Mouse (Mus musculus) hindbrain, embryonic 12.5 days (tissue): ENCODE results near the gene Akap7. TPM values are rescaled to one million over a fixed set of nuclear protein-coding genes. Genes with fewer than 3 reads are reported as not detected.

Experiments
- ATAC-seq: fragments of 200-750 bp; cut with Nextera tagmentation; 2 replicates; pipeline ENCODE4 v1.8.0; 2017; ENCODE audit warnings: moderate TSS enrichment; ENCODE audit not compliant: low FRiP score
- H3K27ac ChIP-seq: fragments of 300-500 bp; sonication (generic); 2 replicates; pipeline ENCODE4 v1.5.1; 2016; ENCODE audit warnings: mild to moderate bottlenecking
- H3K27me3 ChIP-seq: fragments of 300-500 bp; sonication (generic); 2 replicates; pipeline ENCODE4 v1.6.1; 2016; ENCODE audit warnings: mild to moderate bottlenecking
- H3K36me3 ChIP-seq: fragments of 300-500 bp; sonication (generic); 2 replicates; pipeline ENCODE4 v1.6.1; 2016; ENCODE audit warnings: mild to moderate bottlenecking
- H3K4me1 ChIP-seq: fragments of 300-500 bp; sonication (generic); 2 replicates; pipeline ENCODE4 v1.6.1; 2016
- H3K4me2 ChIP-seq: fragments of 300-500 bp; sonication (generic); replicated peaks from 2 replicates; pipeline ENCODE4 v1.6.1; 2016; ENCODE audit warnings: mild to moderate bottlenecking
- H3K4me3 ChIP-seq: fragments of 300-500 bp; sonication (generic); 2 replicates; pipeline ENCODE4 v1.5.1; 2016; ENCODE audit warnings: mild to moderate bottlenecking
- H3K9ac ChIP-seq: fragments of 300-500 bp; sonication (generic); 2 replicates; pipeline ENCODE4 v1.6.1; 2016; ENCODE audit warnings: mild to moderate bottlenecking, moderate library complexity
- H3K9me3 ChIP-seq: fragments of 300-500 bp; sonication (generic); replicated peaks from 2 replicates; pipeline ENCODE4 v1.6.1; 2016; ENCODE audit warnings: mild to moderate bottlenecking
- WGBS: fragments of 180-500 bp; shearing (Covaris S2); methylation state at CpG from one replicate; pipeline ENCODE4 v1.1.7; 2016; 5-methylcytosine and 5-hydroxymethylcytosine counted together
- polyA plus RNA-seq: library from polyadenylated mRNA; unstranded; fragments of >200 nt; fragmentation: Nextera tagmentation; extraction: Ambion mirVana; gene quantifications from 2 replicates; pipeline ENCODE4 v1.2.1, GENCODE M21; 2016

Gene Akap7
- polyA plus RNA-seq, 1 experiment from 2014 or later: 22.8 TPM

DNA sequence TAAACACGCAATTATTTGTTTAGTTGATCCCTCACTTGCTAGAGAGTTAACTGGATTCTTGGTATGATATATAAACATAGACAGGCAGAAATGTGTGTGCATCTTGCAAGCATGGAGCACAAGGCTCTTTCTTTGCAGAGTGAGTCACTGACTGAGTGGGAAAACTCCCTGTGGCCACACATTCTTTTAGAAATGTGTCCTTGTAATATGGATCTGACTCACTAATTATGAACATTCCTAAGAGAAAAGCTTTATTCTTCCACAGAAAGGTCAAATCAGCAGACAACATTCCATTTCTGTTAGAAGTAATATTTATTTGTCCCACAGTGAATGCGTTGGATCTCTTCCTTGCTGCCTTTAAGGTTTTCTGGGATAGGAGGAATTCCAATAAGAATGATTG is 35.9 kb downstream of the Akap7 start:
- H3K9me3 ChIP-seq: no peaks in the 10 kb centered on the region
- WGBS: 93% methylated on average over 2 of the region's 2 CpGs
- H3K4me2 ChIP-seq: no peak overlapping the region
- no peaks in the 10 kb centered on the region; the same call in 1 of the 2 replicates for H3K36me3 ChIP-seq
- no peaks in the 10 kb centered on the region for H3K27me3 ChIP-seq
- H3K27ac ChIP-seq: no peak overlapping the region
- no peak overlapping the region for H3K4me3 ChIP-seq
- H3K4me1 ChIP-seq: no peaks in the 10 kb centered on the region
- ATAC-seq: no peak
- H3K9ac ChIP-seq: no peak overlapping the region

DNA sequence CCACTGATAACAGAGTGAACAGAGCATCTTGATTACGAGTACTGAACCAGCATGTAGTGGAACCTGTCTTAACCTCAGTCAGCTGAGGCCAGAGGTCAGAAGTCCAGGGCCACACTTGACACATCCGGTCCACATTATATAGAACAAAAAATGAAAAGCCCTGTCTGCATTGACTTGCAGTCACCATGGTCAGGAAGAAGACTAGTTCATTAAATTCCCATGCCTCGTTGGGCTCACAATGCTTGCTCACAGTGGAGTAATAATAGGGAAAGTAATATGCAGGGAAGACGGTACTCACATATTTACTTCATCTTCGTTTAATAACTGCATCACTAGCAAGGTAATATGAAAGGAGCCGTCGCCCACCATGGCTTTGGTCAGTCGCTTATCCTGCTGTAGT is 36.5 kb downstream of the Akap7 start:
- no peak for ATAC-seq
- H3K27me3 ChIP-seq: no peaks in the 10 kb centered on the region
- H3K4me1 ChIP-seq: no peaks in the 10 kb centered on the region
- H3K4me3 ChIP-seq: no peak overlapping the region
- H3K27ac ChIP-seq: no peak overlapping the region
- whole genome bisulfite sequencing: 90% methylated on average over 8 of the region's 8 CpGs
- H3K9ac ChIP-seq: no peak overlapping the region
- no peaks in the 10 kb centered on the region for H3K9me3 ChIP-seq
- no peak overlapping the region for H3K4me2 ChIP-seq
- no peaks in the 10 kb centered on the region; the same call in 1 of the 2 replicates for H3K36me3 ChIP-seq

DNA sequence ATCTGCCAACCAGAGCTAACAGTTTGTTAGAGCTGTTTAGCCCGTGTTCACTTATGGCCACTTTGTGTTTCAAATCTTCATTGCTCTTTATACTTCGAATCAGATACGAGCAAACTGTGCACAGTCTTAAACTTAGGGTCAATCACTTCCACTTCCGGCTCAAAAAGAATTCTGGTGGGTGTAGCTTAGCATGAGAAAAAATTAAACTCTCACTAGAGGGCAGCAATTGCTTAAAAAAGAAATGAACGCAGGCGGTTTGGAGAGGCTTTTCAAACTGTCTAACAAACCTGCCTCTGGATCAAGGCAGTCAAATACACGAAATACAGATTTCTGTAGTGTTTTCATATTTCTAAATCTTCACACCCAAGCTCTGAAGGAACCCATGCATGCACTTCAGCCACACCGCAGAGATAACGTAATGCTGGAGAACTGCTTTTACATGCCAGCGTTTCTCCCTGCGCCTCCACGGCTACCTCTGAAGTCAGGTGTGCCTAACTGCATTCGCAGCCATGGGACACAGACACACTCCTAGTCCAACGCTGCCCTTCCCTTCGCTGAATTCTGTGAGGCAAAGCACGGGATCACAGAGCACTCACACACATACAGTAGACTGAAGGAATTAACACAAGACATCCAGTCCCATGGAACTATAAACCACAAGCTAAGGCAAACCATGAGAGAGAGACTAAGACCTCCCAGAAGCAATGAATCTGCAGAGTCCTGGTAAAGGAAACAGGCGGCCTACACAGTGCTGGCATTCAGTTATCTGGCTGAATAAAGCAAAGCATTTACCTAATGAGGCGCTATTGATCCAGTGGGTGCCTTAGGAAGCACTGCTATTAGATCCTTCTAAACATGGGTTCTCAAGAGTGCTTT is 39.0 kb downstream of the Akap7 start:
- no peak overlapping the region for H3K4me2 ChIP-seq
- ATAC-seq: peak; percentile 67
- H3K27me3 ChIP-seq: no peaks in the 10 kb centered on the region
- H3K4me1 ChIP-seq: no peaks in the 10 kb centered on the region
- H3K36me3 ChIP-seq: no peaks in the 10 kb centered on the region; the same call in 1 of the 2 replicates
- 58% methylated on average over 18 of the region's 18 CpGs for WGBS
- H3K4me3 ChIP-seq: no peak overlapping the region
- no peaks in the 10 kb centered on the region for H3K9me3 ChIP-seq
- H3K9ac ChIP-seq: no peak overlapping the region
- no peak overlapping the region for H3K27ac ChIP-seq

DNA sequence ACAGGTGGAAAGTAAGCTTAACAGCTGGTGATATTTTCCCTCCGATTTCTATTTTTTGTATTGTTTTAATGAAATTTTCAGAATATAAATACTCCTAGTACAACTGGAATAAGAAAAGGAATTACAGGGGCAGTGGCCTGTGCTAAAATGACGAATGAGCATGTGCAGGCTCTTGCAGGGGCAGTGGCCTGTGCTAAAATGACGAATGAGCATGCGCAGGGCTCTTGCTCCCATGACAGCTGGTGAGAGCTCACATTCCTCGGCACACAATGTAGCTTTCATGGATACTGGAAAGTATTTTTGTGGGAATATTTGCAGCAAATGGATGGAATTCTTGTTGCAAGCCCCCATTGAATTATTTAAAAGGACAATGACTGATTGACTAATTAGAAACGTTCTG is 46.5 kb downstream of the Akap7 start:
- peak; percentile 80 for ATAC-seq
- Histone ChIP-seq H3K9me3 (no peaks in the 10 kb centered on the region), H3K9ac (no peak overlapping the region), H3K36me3 (no peaks in the 10 kb centered on the region), H3K4me3 (no peak overlapping the region), H3K4me1 (0 out of 2 replicates have a peak, but pooled peaks cover 2% of the 10 kb centered on the region), H3K4me2 (no peak overlapping the region), H3K27me3 (no peaks in the 10 kb centered on the region), H3K27ac (no peak overlapping the region)
- WGBS: 45% methylated on average over 6 of the region's 6 CpGs

DNA sequence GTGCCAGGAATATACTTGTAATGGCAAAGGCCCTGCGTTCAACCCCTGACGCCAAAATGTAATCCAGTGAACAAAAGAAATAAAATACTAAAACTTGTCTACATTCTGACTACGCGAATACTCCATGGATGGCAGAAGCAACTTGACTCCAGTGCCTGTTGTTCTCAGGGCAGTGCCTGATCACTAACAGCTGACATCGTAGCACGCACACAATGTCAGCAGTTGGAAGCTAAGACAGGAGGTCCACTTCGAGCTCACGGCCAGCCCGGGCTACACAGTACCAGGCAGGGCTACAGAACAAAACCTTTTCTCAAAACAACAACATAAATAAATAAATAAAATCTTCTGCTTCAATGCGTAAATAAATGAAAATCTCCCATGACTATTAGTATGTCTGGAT is 46.9 kb downstream of the Akap7 start:
- H3K9me3 ChIP-seq: no peaks in the 10 kb centered on the region
- H3K4me3 ChIP-seq: no peak overlapping the region
- H3K27ac ChIP-seq: no peak overlapping the region
- no peak overlapping the region for H3K4me2 ChIP-seq
- ATAC-seq: no peak
- no peaks in the 10 kb centered on the region for H3K27me3 ChIP-seq
- no peaks in the 10 kb centered on the region for H3K36me3 ChIP-seq
- 0 out of 2 replicates have a peak, but pooled peaks cover 2% of the 10 kb centered on the region for H3K4me1 ChIP-seq
- WGBS: 83% methylated on average over 10 of the region's 10 CpGs
- no peak overlapping the region for H3K9ac ChIP-seq

DNA sequence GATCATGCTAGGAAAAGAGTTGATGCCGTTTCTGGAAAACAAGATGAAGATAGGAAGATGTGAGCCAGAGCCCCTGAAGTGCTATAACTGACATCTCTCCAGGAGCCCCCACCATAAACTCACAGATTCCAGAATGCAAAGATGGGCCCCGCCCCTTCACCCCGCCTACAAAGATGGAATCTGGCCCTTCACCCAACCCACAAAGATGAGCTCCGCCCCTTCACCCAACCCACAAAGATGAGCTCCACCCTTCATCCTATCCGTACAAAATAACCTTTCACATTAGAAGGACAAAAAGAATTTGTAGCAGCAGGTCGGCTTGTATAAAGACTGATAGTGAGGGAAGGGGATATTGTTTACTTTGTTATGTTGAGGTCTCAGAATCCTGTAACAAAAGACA is 49.5 kb downstream of the Akap7 start:
- no peaks in the 10 kb centered on the region for H3K9me3 ChIP-seq
- 0 out of 2 replicates have a peak, but pooled peaks cover 2% of the 10 kb centered on the region for H3K4me1 ChIP-seq
- no peaks in the 10 kb centered on the region for H3K27me3 ChIP-seq
- no peak overlapping the region for H3K27ac ChIP-seq
- ATAC-seq: no peak
- H3K9ac ChIP-seq: no peak overlapping the region
- no peaks in the 10 kb centered on the region for H3K36me3 ChIP-seq
- H3K4me3 ChIP-seq: no peak overlapping the region
- 87% methylated on average over 6 of the region's 6 CpGs for WGBS
- H3K4me2 ChIP-seq: no peak overlapping the region

DNA sequence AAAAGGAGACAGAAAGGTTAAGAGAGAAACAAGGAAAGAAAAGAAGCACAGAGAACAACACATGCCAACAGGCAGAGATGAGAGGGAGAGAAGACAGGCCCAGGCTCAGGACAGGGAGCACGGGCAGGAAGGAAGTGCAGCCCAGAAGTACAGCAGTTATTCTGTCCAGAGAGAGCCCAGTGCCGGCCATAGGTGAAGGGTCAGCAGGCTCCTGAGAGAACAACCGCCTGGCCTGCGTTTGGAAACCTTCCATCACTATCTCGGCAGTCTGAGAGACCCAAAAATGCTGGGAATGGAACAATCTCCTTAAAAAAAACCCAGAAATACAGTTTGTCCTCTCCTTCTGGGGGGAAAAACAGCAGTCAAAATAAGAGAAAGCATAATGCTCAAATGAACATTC is 50.2 kb downstream of the Akap7 start:
- Histone ChIP-seq H3K27ac (no peak overlapping the region), H3K9me3 (no peaks in the 10 kb centered on the region), H3K4me2 (no peak overlapping the region), H3K4me1 (0 out of 2 replicates have a peak, but pooled peaks cover 2% of the 10 kb centered on the region), H3K27me3 (no peaks in the 10 kb centered on the region), H3K4me3 (no peak overlapping the region), H3K36me3 (no peaks in the 10 kb centered on the region), H3K9ac (no peak overlapping the region)
- 64% methylated on average over 5 of the region's 5 CpGs for WGBS
- ATAC-seq: no peak

DNA sequence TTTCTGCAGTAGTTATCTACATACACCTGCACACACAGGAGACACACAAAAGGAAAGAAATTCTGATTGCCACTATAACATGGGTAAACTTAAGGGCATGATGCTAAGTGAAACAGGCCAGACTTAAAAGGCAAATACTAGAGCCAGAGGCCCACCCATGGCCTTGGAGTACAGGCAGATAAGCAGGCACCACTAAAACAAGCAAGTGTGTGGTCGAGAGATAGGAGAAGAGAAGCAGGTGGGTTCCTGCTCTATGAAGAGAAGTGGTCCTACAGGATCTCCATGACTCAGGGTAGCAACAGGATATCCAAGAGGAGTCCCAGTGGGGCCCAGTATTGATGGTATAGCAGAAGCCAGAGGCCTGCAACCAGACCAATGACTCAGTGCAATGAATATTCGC is 54.2 kb downstream of the Akap7 start:
- Histone ChIP-seq H3K9ac (no peak overlapping the region), H3K27me3 (no peaks in the 10 kb centered on the region), H3K9me3 (no peaks in the 10 kb centered on the region), H3K36me3 (no peaks in the 10 kb centered on the region), H3K4me1 (no peaks in the 10 kb centered on the region), H3K27ac (no peak overlapping the region), H3K4me3 (no peak overlapping the region), H3K4me2 (no peak overlapping the region)
- ATAC-seq: no peak
- 85% methylated on average over 2 of the region's 2 CpGs for WGBS

DNA sequence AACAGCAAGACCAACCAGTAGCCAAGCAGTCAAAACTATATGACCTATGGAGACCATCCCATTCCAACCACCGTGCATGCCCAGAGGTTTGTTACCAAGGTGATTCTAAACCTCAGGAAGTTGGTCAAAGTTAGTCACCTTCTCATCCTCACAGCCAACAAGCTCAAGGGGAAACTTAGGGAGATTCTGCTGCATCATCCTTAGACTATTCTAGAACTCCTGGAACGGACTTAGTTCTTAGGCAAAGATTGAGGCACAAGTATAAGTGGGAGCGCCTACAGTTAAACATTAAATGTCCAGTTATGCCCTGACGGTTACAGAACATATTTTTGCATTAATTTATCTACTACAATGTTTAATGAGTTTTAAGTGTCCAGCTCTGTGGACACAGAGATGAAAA is 54.7 kb downstream of the Akap7 start:
- Histone ChIP-seq H3K9ac (no peak overlapping the region), H3K4me1 (no peaks in the 10 kb centered on the region), H3K27ac (no peak overlapping the region), H3K4me3 (no peak overlapping the region), H3K4me2 (no peak overlapping the region), H3K36me3 (no peaks in the 10 kb centered on the region), H3K9me3 (no peaks in the 10 kb centered on the region), H3K27me3 (no peaks in the 10 kb centered on the region)
- WGBS: 90% methylated on average over 4 of the region's 4 CpGs
- ATAC-seq: no peak

DNA sequence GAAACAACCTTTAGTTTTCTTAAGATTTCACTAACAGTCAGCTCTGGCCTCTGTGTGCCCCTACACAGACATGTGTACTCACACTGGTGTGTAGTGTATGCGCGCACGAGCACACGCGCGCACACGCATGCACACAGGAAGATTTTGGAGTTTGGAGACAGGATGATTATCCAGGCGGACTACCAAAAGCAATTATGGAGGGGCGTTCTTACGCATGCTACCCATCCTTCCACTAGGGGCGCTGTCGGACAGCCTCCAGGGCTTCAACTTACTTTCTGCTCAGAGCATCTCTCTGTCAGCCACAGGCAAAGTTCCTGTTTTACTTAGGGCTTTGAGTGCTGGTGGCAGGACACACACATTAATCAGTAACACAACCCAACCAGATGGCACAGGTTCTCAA is 57.6 kb downstream of the Akap7 start:
- no peak overlapping the region for H3K9ac ChIP-seq
- H3K4me2 ChIP-seq: no peak overlapping the region
- peak; percentile 26; the same call in 1 of the 2 replicates for ATAC-seq
- no peak overlapping the region for H3K4me3 ChIP-seq
- no peak overlapping the region for H3K27ac ChIP-seq
- H3K9me3 ChIP-seq: no peaks in the 10 kb centered on the region
- 41% methylated on average over 12 of the region's 12 CpGs for WGBS
- H3K27me3 ChIP-seq: no peaks in the 10 kb centered on the region
- H3K4me1 ChIP-seq: no peaks in the 10 kb centered on the region
- H3K36me3 ChIP-seq: no peaks in the 10 kb centered on the region

DNA sequence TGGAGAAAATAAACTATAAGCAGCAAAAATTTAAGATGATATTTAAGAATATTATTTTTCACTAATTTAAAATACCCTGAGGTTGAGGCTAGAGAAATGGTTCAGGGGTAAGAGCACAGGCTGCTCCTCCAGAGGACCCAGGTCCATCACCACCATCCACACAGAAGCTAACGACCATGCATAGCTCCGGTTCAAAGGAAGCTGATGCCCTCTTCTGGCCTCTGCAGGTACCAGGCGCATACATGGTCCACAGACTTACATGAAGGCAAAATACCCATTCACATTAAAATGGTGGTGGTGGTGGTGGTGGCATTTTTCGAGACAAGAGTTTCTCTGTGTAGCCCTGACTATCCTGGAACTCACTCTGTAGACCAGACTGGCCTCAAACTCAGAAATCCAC is 61.5 kb downstream of the Akap7 start:
- no peak for ATAC-seq

DNA sequence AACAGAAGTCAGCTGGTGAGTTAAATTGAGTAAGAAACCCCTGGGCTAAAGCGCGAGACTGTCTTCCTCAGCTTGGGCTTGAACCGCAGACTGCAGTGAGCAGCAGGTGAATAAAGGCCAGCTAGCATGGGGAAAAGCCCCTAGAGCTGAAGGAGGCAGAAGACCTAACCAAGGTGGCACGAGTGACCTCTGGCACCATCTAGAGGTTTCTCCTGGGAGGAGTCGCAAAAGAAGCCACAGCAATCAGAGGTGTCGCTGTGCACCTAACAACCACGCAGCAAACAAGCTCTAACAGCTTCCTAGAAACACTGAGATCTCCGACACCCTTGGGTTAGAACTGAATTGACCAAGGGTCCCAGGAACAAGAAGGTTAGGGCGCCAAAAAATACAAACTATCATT is 68.5 kb downstream of the Akap7 start:
- Histone ChIP-seq H3K9ac (no peak overlapping the region), H3K27ac (no peak overlapping the region), H3K36me3 (no peaks in the 10 kb centered on the region), H3K27me3 (no peaks in the 10 kb centered on the region), H3K9me3 (no peaks in the 10 kb centered on the region), H3K4me2 (no peak overlapping the region), H3K4me3 (no peak overlapping the region), H3K4me1 (no peaks in the 10 kb centered on the region)
- WGBS: 30% methylated on average over 9 of the region's 9 CpGs
- ATAC-seq: no peak

More for the DNA sequence above, 61.5 kb downstream of the Akap7 start:
- Histone ChIP-seq H3K27me3 (no peaks in the 10 kb centered on the region), H3K4me1 (no peaks in the 10 kb centered on the region), H3K36me3 (no peaks in the 10 kb centered on the region), H3K4me2 (no peak overlapping the region), H3K9me3 (no peaks in the 10 kb centered on the region), H3K27ac (no peak overlapping the region), H3K4me3 (no peak overlapping the region), H3K9ac (no peak overlapping the region)
- WGBS: 57% methylated on average over 4 of the region's 4 CpGs

DNA sequence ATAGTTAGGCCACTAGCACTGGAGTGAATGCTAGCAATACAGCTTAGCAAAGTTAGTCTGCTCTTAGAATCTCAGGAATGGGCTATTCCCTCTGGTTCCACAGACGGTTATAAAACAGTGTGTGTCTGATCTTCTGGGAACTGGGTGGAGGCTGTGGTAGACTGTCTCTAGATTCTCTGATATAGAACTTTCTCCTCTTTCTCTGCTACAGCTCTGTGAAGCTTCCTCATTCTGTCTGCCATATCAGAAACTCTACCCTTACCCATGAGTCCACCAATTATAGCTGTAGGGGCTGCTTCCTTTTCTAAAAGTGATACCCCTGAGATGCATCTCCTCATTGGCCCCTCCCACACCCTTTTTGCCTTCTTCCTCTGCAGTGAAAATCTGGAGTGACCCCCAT is 73.6 kb downstream of the Akap7 start:
- H3K4me1 ChIP-seq: 0 out of 2 replicates have a peak, but pooled peaks cover 3% of the 10 kb centered on the region
- H3K27ac ChIP-seq: no peak overlapping the region
- WGBS: 76% methylated on average over 1 of the region's 1 CpGs
- ATAC-seq: no peak
- no peak overlapping the region for H3K4me3 ChIP-seq
- H3K27me3 ChIP-seq: no peaks in the 10 kb centered on the region
- H3K9me3 ChIP-seq: no peaks in the 10 kb centered on the region
- no peak overlapping the region for H3K9ac ChIP-seq
- no peak overlapping the region for H3K4me2 ChIP-seq
- H3K36me3 ChIP-seq: no peaks in the 10 kb centered on the region
